Mouse (Mus musculus) bone marrow macrophage, adult 2 months (primary cell): ENCODE measurements around the gene Clybl.

Experiments
- CTCF ChIP-seq: IDR thresholded peaks from 2 replicates; pipeline ENCODE4 v1.5.1; 2012; ENCODE audit warnings: low read depth, mild to moderate bottlenecking, low read length, moderate library complexity
- POLR2A ChIP-seq: IDR thresholded peaks from 2 replicates; pipeline ENCODE4 v1.6.1; 2012; ENCODE audit warnings: mild to moderate bottlenecking, low read depth, low read length, borderline replicate concordance

DNA sequence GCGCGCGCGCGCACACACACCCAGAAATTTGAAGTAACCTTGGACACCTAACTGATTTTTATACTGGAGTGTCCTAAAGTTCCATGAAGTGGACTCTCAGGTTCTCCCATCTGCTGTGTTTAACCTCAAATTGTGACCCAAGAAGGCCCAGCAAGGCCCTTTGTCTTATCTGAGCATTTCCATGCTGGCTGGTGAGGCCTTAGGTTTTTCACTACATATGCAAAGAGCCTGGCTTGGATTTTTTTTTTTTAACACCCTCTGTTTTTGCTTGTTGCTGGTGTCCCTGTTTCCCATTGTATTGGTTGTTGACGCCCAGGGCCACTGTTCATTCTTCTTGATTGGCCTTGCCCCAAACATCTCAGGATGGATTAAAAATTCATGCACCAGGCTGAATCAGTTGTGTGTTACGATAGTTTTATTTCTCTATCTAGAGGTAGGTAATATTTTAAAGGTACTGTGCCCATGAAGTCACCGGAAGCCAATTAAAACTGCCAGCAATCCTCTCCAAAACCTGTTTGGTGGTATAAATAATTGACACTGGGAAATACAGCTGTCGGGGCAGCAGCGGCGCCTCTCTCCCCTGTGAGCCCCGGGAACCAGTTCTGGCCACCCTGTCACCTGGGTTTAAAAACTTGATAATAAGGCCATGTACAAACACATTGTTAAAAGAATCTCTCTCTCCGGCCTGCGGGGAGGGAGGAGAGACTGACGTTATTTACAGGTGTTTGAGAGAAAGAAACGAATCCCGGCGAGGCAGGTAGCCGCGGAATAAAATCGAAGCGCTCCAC, 45.4 kb downstream of the Clybl start:
- TF ChIP-seq CTCF (no peak), POLR2A (no peak)
